Mouse (Mus musculus) heart, postnatal 0 days (tissue): ENCODE measurements around the gene Rnf126.

Experiments used
- CTCF ChIP-seq: IDR thresholded peaks from 2 replicates; pipeline ENCODE4 v1.5.1; 2016; ENCODE audit warnings: antibody characterized with exemption, control low read depth, low read depth
- EP300 ChIP-seq: IDR thresholded peaks from 2 replicates; pipeline ENCODE4 v1.6.1; 2016; ENCODE audit warnings: antibody characterized with exemption, low read depth

GRCm38 (mm10) chr10:79793738-79794490 lies 27.2 kb upstream of the Rnf126 start:
- TF ChIP-seq CTCF, result no peak
- TF ChIP-seq EP300, result no peak
